Mouse (Mus musculus): ENCODE data around the gene Fer. TPM values are rescaled to one million over a fixed set of nuclear protein-coding genes. Genes with fewer than 3 reads are reported as not detected.

The Fer gene
- polyA plus RNA-seq, 1 experiment, result 4.3 TPM

GRCm38 (mm10) chr17:63860988-63861387 lies 1.9 kb upstream of the Fer start:
- 58% methylated on average over 4 of the region's 4 CpGs for WGBS
- TF ChIP-seq POLR2A (IDR thresholded peaks at IDR 0.05; ENCODE audit: borderline replicate concordance, extremely low read depth, low read depth, low read length) (no peak), CTCF (IDR thresholded peaks at IDR 0.05; ENCODE audit: insufficient read depth, low read length) (no peak)
- no peak for DNase-seq
- Histone ChIP-seq H3K4me3 (replicated peaks; ENCODE audit: extremely low read depth, low read depth, low read length) (no peak overlapping the region), H3K4me1 (ENCODE audit: control insufficient read depth, insufficient read depth, low read length) (peaks cover 3% of the 10 kb centered on the region; the same call in 1 of the 2 replicates)

- TF ChIP-seq POLR2A (IDR thresholded peaks at IDR 0.05; ENCODE audit: borderline replicate concordance, extremely low read depth, low read depth, low read length), result no peak
- no peak for TF ChIP-seq CTCF (IDR thresholded peaks at IDR 0.05; ENCODE audit: insufficient read depth, low read length)
- Histone ChIP-seq H3K4me1 (ENCODE audit: control insufficient read depth, insufficient read depth, low read length) (peaks cover 3% of the 10 kb centered on the region; the same call in 1 of the 2 replicates), H3K4me3 (replicated peaks; ENCODE audit: extremely low read depth, low read depth, low read length) (no peak overlapping the region)
- no peak for DNase-seq
- 53% methylated on average over 3 of the region's 3 CpGs for WGBS
Observed at GRCm38 (mm10) chr17:63862399-63862798, 463 bp upstream of the Fer start.

- Histone ChIP-seq H3K4me3 (replicated peaks; ENCODE audit: extremely low read depth, low read depth, low read length) (peak within 1 kb of the TSS; percentile 91), H3K4me1 (ENCODE audit: control insufficient read depth, insufficient read depth, low read length) (peaks cover 3% of the 10 kb centered on the region; the same call in 1 of the 2 replicates)
- WGBS, result under 1% methylated on average over 55 of the region's 55 CpGs
- DNase-seq, result peak; percentile 99
- no peak for TF ChIP-seq CTCF (IDR thresholded peaks at IDR 0.05; ENCODE audit: insufficient read depth, low read length)
- peak; percentile 84 for TF ChIP-seq POLR2A (IDR thresholded peaks at IDR 0.05; ENCODE audit: borderline replicate concordance, extremely low read depth, low read depth, low read length)
Observed at GRCm38 (mm10) chr17:63863647-63864149, 836 bp downstream of the Fer start, which contains the start of gene A930002H24Rik. TSS of gene A930002H24Rik (minus strand) at chr17:63863791.

- TF ChIP-seq CTCF (IDR thresholded peaks at IDR 0.05; ENCODE audit: insufficient read depth, low read length) (no peak), POLR2A (IDR thresholded peaks at IDR 0.05; ENCODE audit: borderline replicate concordance, extremely low read depth, low read depth, low read length) (no peak)
- Histone ChIP-seq H3K4me3 (replicated peaks; ENCODE audit: extremely low read depth, low read depth, low read length) (peak overlapping the region; percentile 91), H3K4me1 (ENCODE audit: control insufficient read depth, insufficient read depth, low read length) (peaks cover 3% of the 10 kb centered on the region; the same call in 1 of the 2 replicates)
- 3% methylated on average over 45 of the region's 48 CpGs for WGBS
- no peak for DNase-seq
Observed at GRCm38 (mm10) chr17:63864171-63864571, 1.3 kb downstream of the Fer start.

GRCm38 (mm10) chr17:63871773-63872172 lies 8.9 kb downstream of the Fer start:
- no peaks in the 10 kb centered on the region for H3K4me1 ChIP-seq (ENCODE audit: control insufficient read depth, insufficient read depth, low read length)
- no peak overlapping the region for H3K4me3 ChIP-seq (replicated peaks; ENCODE audit: extremely low read depth, low read depth, low read length)
- WGBS, result 90% methylated on average over 7 of the region's 7 CpGs
- no peak for DNase-seq
- TF ChIP-seq CTCF (IDR thresholded peaks at IDR 0.05; ENCODE audit: insufficient read depth, low read length), result no peak
- TF ChIP-seq POLR2A (IDR thresholded peaks at IDR 0.05; ENCODE audit: borderline replicate concordance, extremely low read depth, low read depth, low read length), result no peak

- DNase-seq, result no peak
- Histone ChIP-seq H3K4me3 (replicated peaks; ENCODE audit: extremely low read depth, low read depth, low read length) (no peak overlapping the region), H3K4me1 (ENCODE audit: control insufficient read depth, insufficient read depth, low read length) (no peaks in the 10 kb centered on the region; the same call in 1 of the 2 replicates)
- 87% methylated on average over 4 of the region's 4 CpGs for WGBS
- no peak for TF ChIP-seq CTCF (IDR thresholded peaks at IDR 0.05; ENCODE audit: insufficient read depth, low read length)
- TF ChIP-seq POLR2A (IDR thresholded peaks at IDR 0.05; ENCODE audit: borderline replicate concordance, extremely low read depth, low read depth, low read length), result no peak
Observed at GRCm38 (mm10) chr17:63878889-63879288, 16.0 kb downstream of the Fer start.

- no peaks in the 10 kb centered on the region; the same call in 1 of the 2 replicates for H3K4me1 ChIP-seq (ENCODE audit: control insufficient read depth, insufficient read depth, low read length)
- 55% methylated on average over 4 of the region's 4 CpGs for WGBS
- no peak for TF ChIP-seq CTCF (IDR thresholded peaks at IDR 0.05; ENCODE audit: insufficient read depth, low read length)
- TF ChIP-seq POLR2A (IDR thresholded peaks at IDR 0.05; ENCODE audit: borderline replicate concordance, extremely low read depth, low read depth, low read length), result no peak
- no peak overlapping the region for H3K4me3 ChIP-seq (replicated peaks; ENCODE audit: extremely low read depth, low read depth, low read length)
- no peak for DNase-seq
Observed at GRCm38 (mm10) chr17:63880009-63880408, 17.1 kb downstream of the Fer start.

GRCm38 (mm10) chr17:63886988-63887387 lies 24.1 kb downstream of the Fer start:
- 99% methylated on average over 2 of the region's 2 CpGs for WGBS
- no peak for DNase-seq
- Histone ChIP-seq H3K4me3 (replicated peaks; ENCODE audit: extremely low read depth, low read depth, low read length) (no peak overlapping the region), H3K4me1 (ENCODE audit: control insufficient read depth, insufficient read depth, low read length) (no peaks in the 10 kb centered on the region)
- no peak for TF ChIP-seq POLR2A (IDR thresholded peaks at IDR 0.05; ENCODE audit: borderline replicate concordance, extremely low read depth, low read depth, low read length)
- TF ChIP-seq CTCF (IDR thresholded peaks at IDR 0.05; ENCODE audit: insufficient read depth, low read length), result no peak

- no peak for DNase-seq
- no peaks in the 10 kb centered on the region for H3K4me1 ChIP-seq (ENCODE audit: control insufficient read depth, insufficient read depth, low read length)
- TF ChIP-seq CTCF (IDR thresholded peaks at IDR 0.05; ENCODE audit: insufficient read depth, low read length) (no peak), POLR2A (IDR thresholded peaks at IDR 0.05; ENCODE audit: borderline replicate concordance, extremely low read depth, low read depth, low read length) (no peak)
- no peak overlapping the region for H3K4me3 ChIP-seq (replicated peaks; ENCODE audit: extremely low read depth, low read depth, low read length)
Observed at GRCm38 (mm10) chr17:63890611-63891010, 27.7 kb downstream of the Fer start.

- TF ChIP-seq CTCF (IDR thresholded peaks at IDR 0.05; ENCODE audit: insufficient read depth, low read length), result no peak
- TF ChIP-seq POLR2A (IDR thresholded peaks at IDR 0.05; ENCODE audit: borderline replicate concordance, extremely low read depth, low read depth, low read length), result no peak
Observed at GRCm38 (mm10) chr17:63895829-63896228, 33.0 kb downstream of the Fer start.

More at GRCm38 (mm10) chr17:63895829-63896228, 33.0 kb downstream of the Fer start:
- Histone ChIP-seq H3K4me3 (replicated peaks; ENCODE audit: extremely low read depth, low read depth, low read length) (no peak overlapping the region), H3K4me1 (ENCODE audit: control insufficient read depth, insufficient read depth, low read length) (no peaks in the 10 kb centered on the region)
- no peak for DNase-seq
- 71% methylated on average over 3 of the region's 3 CpGs for WGBS
